Mouse (Mus musculus): ENCODE results near the gene Nub1.

DNA sequence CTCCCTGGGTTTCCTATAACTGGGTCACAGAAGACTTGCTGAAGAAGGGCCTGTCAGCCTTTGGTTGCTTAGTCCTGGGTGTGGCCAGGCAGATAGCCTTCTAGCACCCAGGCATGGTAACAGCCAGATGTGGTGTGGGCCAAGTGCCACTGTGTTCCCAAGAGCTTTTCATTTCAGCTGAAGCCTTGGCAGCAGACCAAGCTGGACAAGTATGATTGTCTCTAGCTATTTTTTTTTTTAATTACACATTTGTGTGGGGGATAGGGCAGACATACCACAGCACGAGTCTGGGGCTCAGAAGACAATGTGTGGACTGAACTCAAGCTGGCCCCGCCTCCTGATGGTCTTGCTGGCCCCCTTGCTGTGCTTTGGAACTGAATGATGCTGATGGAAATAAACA lies 24.6 kb downstream of the Nub1 start:
- TF ChIP-seq CTCF (IDR thresholded peaks at IDR 0.05; ENCODE audit: insufficient read depth, low read depth, low read length): no peak
- TF ChIP-seq POLR2A (IDR thresholded peaks at IDR 0.05; ENCODE audit: insufficient read depth, low read depth, low read length): no peak

Data from olfactory bulb, adult 2 months (tissue).